Mouse (Mus musculus): ENCODE data around the gene Cabp7. TPM values are rescaled to one million over a fixed set of nuclear protein-coding genes. Genes with fewer than 3 reads are reported as not detected.

Cabp7 gene
- polyA plus RNA-seq, 1 experiment from 2014 or later: 0.12 TPM

DNA sequence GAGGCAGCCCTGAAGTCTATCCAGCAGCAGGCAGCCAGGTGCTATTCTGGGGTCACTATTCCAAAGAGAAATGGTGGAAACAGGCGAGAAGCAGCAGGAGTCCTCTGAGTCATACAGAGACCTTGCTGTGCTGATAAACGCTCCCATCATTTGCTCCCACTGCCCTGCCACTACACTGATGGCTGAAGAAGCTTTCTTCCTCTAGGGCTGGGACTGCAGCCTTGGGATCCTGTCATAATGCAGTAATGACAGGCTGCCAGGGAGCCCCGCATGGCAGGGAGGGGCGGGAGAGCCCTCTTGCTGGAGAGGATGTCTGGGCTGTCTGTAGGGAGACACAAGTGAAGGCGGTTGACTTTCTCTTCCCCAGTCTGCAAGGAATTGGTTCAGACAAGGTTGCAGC lies 17.9 kb upstream of the Cabp7 start:
- no peak overlapping the region for H3K4me2 ChIP-seq (replicated peaks; ENCODE audit: low read depth)
- no peak overlapping the region for H3K9ac ChIP-seq (ENCODE audit: low read length)
- no peaks in the 10 kb centered on the region for H3K36me3 ChIP-seq (ENCODE audit: control insufficient read depth, insufficient read depth, low read length)
- no peak overlapping the region for H3K27ac ChIP-seq (replicated peaks)
- no peaks in the 10 kb centered on the region for H3K9me3 ChIP-seq (ENCODE audit: control insufficient read depth, low read length)
- no peak for TF ChIP-seq EP300 (optimal IDR thresholded peaks at IDR 0.05)
- TF ChIP-seq CTCF (IDR thresholded peaks at IDR 0.05; ENCODE audit: low read depth): no peak
- no peaks in the 10 kb centered on the region for H3K27me3 ChIP-seq (ENCODE audit: control insufficient read depth, insufficient read depth, low read length)
- WGBS: 43% methylated on average over 5 of the region's 5 CpGs
- DNase-seq (ENCODE audit: low spot score): no peak
- ATAC-seq (ENCODE audit: low FRiP score, low TSS enrichment): no peak
- H3K4me1 ChIP-seq (replicated peaks; ENCODE audit: control insufficient read depth, insufficient read depth): no peaks in the 10 kb centered on the region
- H3K4me3 ChIP-seq (ENCODE audit: low read depth, low read length): no peak overlapping the region

DNA sequence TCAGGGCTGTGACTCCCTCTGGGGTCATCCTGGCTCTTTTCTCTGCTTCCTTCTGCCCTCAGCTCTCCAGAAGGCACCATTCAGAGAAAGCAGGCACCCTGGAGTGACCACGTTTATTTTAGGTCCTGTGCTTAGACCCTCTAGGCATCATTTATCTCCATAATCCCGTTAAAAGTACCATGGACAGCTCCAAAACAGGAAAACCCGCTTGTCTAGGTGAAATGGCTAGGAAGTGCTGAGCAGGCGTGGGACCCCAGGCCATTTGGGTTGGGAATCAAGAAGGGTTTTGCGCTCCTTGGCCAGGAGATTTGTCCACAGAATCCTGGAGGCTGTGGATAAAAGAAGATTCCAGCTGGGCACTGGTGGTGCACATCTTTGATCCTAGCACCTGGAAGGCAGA lies 17.1 kb upstream of the Cabp7 start:
- Histone ChIP-seq H3K27ac (replicated peaks) (no peak overlapping the region), H3K9me3 (ENCODE audit: control insufficient read depth, low read length) (no peaks in the 10 kb centered on the region), H3K9ac (ENCODE audit: low read length) (no peak overlapping the region), H3K4me2 (replicated peaks; ENCODE audit: low read depth) (no peak overlapping the region), H3K4me3 (ENCODE audit: low read depth, low read length) (no peak overlapping the region), H3K36me3 (ENCODE audit: control insufficient read depth, insufficient read depth, low read length) (no peaks in the 10 kb centered on the region), H3K4me1 (replicated peaks; ENCODE audit: control insufficient read depth, insufficient read depth) (no peaks in the 10 kb centered on the region), H3K27me3 (ENCODE audit: control insufficient read depth, insufficient read depth, low read length) (no peaks in the 10 kb centered on the region)
- whole genome bisulfite sequencing: 15% methylated on average over 5 of the region's 5 CpGs
- no peak for DNase-seq (ENCODE audit: low spot score)
- ATAC-seq (ENCODE audit: low FRiP score, low TSS enrichment): no peak
- no peak for TF ChIP-seq CTCF (IDR thresholded peaks at IDR 0.05; ENCODE audit: low read depth)
- TF ChIP-seq EP300 (optimal IDR thresholded peaks at IDR 0.05): no peak

DNA sequence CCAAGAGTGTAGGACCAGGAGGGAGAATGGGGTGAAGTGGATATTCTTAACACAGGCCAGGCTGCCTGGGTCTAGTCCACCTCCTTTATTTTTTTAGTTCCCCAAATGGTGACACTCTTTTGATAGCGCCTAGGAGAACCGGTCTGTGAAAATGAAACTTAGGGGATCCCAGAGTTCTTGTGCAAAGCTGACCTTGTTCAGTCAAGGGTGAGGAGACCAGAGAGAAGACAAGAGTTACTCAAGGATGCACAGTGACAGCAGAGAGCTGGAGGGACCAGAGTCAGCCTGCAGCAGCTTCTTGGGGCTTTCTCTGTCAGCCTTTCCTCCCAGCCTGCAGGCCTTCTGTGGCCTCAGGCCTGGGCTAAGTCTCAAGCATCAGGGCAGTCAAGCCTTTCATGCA lies 15.9 kb upstream of the Cabp7 start:
- H3K9ac ChIP-seq (ENCODE audit: low read length): no peak overlapping the region
- no peaks in the 10 kb centered on the region for H3K9me3 ChIP-seq (ENCODE audit: control insufficient read depth, low read length)
- 27% methylated on average over 2 of the region's 2 CpGs for WGBS
- no peak overlapping the region for H3K4me3 ChIP-seq (ENCODE audit: low read depth, low read length)
- no peaks in the 10 kb centered on the region for H3K27me3 ChIP-seq (ENCODE audit: control insufficient read depth, insufficient read depth, low read length)
- no peaks in the 10 kb centered on the region for H3K4me1 ChIP-seq (replicated peaks; ENCODE audit: control insufficient read depth, insufficient read depth)
- H3K36me3 ChIP-seq (ENCODE audit: control insufficient read depth, insufficient read depth, low read length): no peaks in the 10 kb centered on the region
- H3K27ac ChIP-seq (replicated peaks): no peak overlapping the region
- no peak for ATAC-seq (ENCODE audit: low FRiP score, low TSS enrichment)
- DNase-seq (ENCODE audit: low spot score): no peak
- H3K4me2 ChIP-seq (replicated peaks; ENCODE audit: low read depth): no peak overlapping the region
- TF ChIP-seq EP300 (optimal IDR thresholded peaks at IDR 0.05) (no peak), CTCF (IDR thresholded peaks at IDR 0.05; ENCODE audit: low read depth) (no peak)

- no peaks in the 10 kb centered on the region for H3K36me3 ChIP-seq (ENCODE audit: control insufficient read depth, insufficient read depth, low read length)
- no peak overlapping the region for H3K27ac ChIP-seq (replicated peaks)
- H3K4me1 ChIP-seq (replicated peaks; ENCODE audit: control insufficient read depth, insufficient read depth): no peaks in the 10 kb centered on the region
- 25% methylated on average over 6 of the region's 6 CpGs for WGBS
- H3K27me3 ChIP-seq (ENCODE audit: control insufficient read depth, insufficient read depth, low read length): no peaks in the 10 kb centered on the region
- ATAC-seq (ENCODE audit: low FRiP score, low TSS enrichment) (no peak), DNase-seq (ENCODE audit: low spot score) (no peak)
- H3K9ac ChIP-seq (ENCODE audit: low read length): no peak overlapping the region
- TF ChIP-seq CTCF (IDR thresholded peaks at IDR 0.05; ENCODE audit: low read depth) (no peak), EP300 (optimal IDR thresholded peaks at IDR 0.05) (no peak)
- H3K9me3 ChIP-seq (ENCODE audit: control insufficient read depth, low read length): no peaks in the 10 kb centered on the region
- no peak overlapping the region for H3K4me3 ChIP-seq (ENCODE audit: low read depth, low read length)
- H3K4me2 ChIP-seq (replicated peaks; ENCODE audit: low read depth): no peak overlapping the region
These were observed 15.4 kb upstream of the Cabp7 start for GRCm38 (mm10) chr11:4761991-4762390.

- no peaks in the 10 kb centered on the region for H3K27me3 ChIP-seq (ENCODE audit: control insufficient read depth, insufficient read depth, low read length)
- 33% methylated on average over 4 of the region's 4 CpGs for WGBS
- no peak overlapping the region for H3K4me2 ChIP-seq (replicated peaks; ENCODE audit: low read depth)
- ATAC-seq (ENCODE audit: low FRiP score, low TSS enrichment): no peak
- no peak overlapping the region for H3K4me3 ChIP-seq (ENCODE audit: low read depth, low read length)
- H3K9ac ChIP-seq (ENCODE audit: low read length): no peak overlapping the region
- H3K36me3 ChIP-seq (ENCODE audit: control insufficient read depth, insufficient read depth, low read length): no peaks in the 10 kb centered on the region
- H3K27ac ChIP-seq (replicated peaks): no peak overlapping the region
- TF ChIP-seq EP300 (optimal IDR thresholded peaks at IDR 0.05): no peak
- no peak for TF ChIP-seq CTCF (IDR thresholded peaks at IDR 0.05; ENCODE audit: low read depth)
- no peaks in the 10 kb centered on the region for H3K4me1 ChIP-seq (replicated peaks; ENCODE audit: control insufficient read depth, insufficient read depth)
- no peak for DNase-seq (ENCODE audit: low spot score)
- H3K9me3 ChIP-seq (ENCODE audit: control insufficient read depth, low read length): no peaks in the 10 kb centered on the region
These were observed 13.9 kb upstream of the Cabp7 start for GRCm38 (mm10) chr11:4760438-4760837.

DNA sequence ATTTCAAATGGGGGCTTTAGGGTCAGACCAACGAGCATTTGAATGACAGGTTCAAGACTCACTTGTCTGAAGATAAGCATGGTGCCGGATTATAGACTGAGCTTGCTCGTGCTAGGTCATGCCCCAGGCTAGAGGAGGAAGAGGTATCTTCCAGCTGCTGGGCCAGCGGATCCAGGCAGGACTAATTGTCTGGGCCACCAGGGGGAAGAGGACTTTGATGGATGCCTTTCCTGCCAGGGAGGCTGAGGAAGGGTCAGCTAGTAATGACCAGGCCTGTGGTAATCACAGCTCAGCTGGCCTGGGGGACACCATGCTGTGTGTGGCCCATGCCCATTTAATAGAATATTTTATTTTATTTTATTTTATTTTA lies 11.2 kb upstream of the Cabp7 start:
- 22% methylated on average over 4 of the region's 4 CpGs for WGBS

More for the DNA sequence above, 11.2 kb upstream of the Cabp7 start:
- DNase-seq (ENCODE audit: low spot score) (no peak), ATAC-seq (ENCODE audit: low FRiP score, low TSS enrichment) (no peak)
- Histone ChIP-seq H3K9me3 (ENCODE audit: control insufficient read depth, low read length) (no peaks in the 10 kb centered on the region; the same call in 1 of the 2 replicates), H3K4me1 (replicated peaks; ENCODE audit: control insufficient read depth, insufficient read depth) (no peaks in the 10 kb centered on the region), H3K4me2 (replicated peaks; ENCODE audit: low read depth) (no peak overlapping the region), H3K4me3 (ENCODE audit: low read depth, low read length) (no peak overlapping the region), H3K27me3 (ENCODE audit: control insufficient read depth, insufficient read depth, low read length) (no peaks in the 10 kb centered on the region), H3K36me3 (ENCODE audit: control insufficient read depth, insufficient read depth, low read length) (no peaks in the 10 kb centered on the region), H3K9ac (ENCODE audit: low read length) (no peak overlapping the region), H3K27ac (replicated peaks) (no peak overlapping the region)
- TF ChIP-seq CTCF (IDR thresholded peaks at IDR 0.05; ENCODE audit: low read depth) (no peak), EP300 (optimal IDR thresholded peaks at IDR 0.05) (no peak)
